Mouse (Mus musculus) thymus, postnatal 0 days (tissue): ENCODE measurements around the gene Actn4. TPM values are rescaled to one million over a fixed set of nuclear protein-coding genes. Genes with fewer than 3 reads are reported as not detected.

Source experiments
- DNase-seq: peaks from one replicate; pipeline ENCODE4 v3.0.0-alpha.2; 2015; ENCODE audit warnings: low spot score
- polyA plus RNA-seq: library from polyadenylated mRNA; unstranded; fragments of >200 nt; fragmentation: Nextera tagmentation; extraction: Ambion mirVana; gene quantifications from 2 replicates; pipeline ENCODE4 v1.2.1, GENCODE M21; 2015

Gene Actn4
- polyA plus RNA-seq, 1 experiment from 2014 or later: 133 TPM

- no peak for DNase-seq
Measured at GRCm38 (mm10) chr7:28950346-28951037, 11.6 kb downstream of the Actn4 start.

- DNase-seq: no peak
Measured at GRCm38 (mm10) chr7:28949298-28949697, 12.8 kb downstream of the Actn4 start.

GRCm38 (mm10) chr7:28948746-28949145 is 13.4 kb downstream of the Actn4 start:
- no peak for DNase-seq

GRCm38 (mm10) chr7:28946271-28946610 is 15.9 kb downstream of the Actn4 start:
- no peak for DNase-seq

GRCm38 (mm10) chr7:28945416-28946270 is 16.5 kb downstream of the Actn4 start:
- DNase-seq: no peak

- peak; percentile 42 for DNase-seq
Measured at GRCm38 (mm10) chr7:28944756-28945415, 17.3 kb downstream of the Actn4 start.

GRCm38 (mm10) chr7:28943451-28944180 is 18.5 kb downstream of the Actn4 start:
- DNase-seq: peak; percentile 57

GRCm38 (mm10) chr7:28941542-28941941 is 20.6 kb downstream of the Actn4 start:
- peak; percentile 25 for DNase-seq

- DNase-seq: no peak
Measured at GRCm38 (mm10) chr7:28941129-28941528, 21.0 kb downstream of the Actn4 start.

- no peak for DNase-seq
Measured at GRCm38 (mm10) chr7:28939418-28940183, 22.5 kb downstream of the Actn4 start.

GRCm38 (mm10) chr7:28938654-28939053 is 23.5 kb downstream of the Actn4 start:
- no peak for DNase-seq

- DNase-seq: no peak
Measured at GRCm38 (mm10) chr7:28936787-28937186, 25.4 kb downstream of the Actn4 start.

- DNase-seq: no peak
Measured at GRCm38 (mm10) chr7:28933825-28934224, 28.3 kb downstream of the Actn4 start.

- DNase-seq: no peak
Measured at GRCm38 (mm10) chr7:28932421-28933041, 29.6 kb downstream of the Actn4 start.

GRCm38 (mm10) chr7:28931695-28932039 is 30.5 kb downstream of the Actn4 start:
- DNase-seq: no peak

- DNase-seq: no peak
Measured at GRCm38 (mm10) chr7:28931032-28931694, 31.0 kb downstream of the Actn4 start.

- DNase-seq: no peak
Measured at GRCm38 (mm10) chr7:28930320-28931031, 31.7 kb downstream of the Actn4 start.

- no peak for DNase-seq
Measured at GRCm38 (mm10) chr7:28929381-28929780, 32.8 kb downstream of the Actn4 start.

GRCm38 (mm10) chr7:28926172-28926571 is 36.0 kb downstream of the Actn4 start:
- no peak for DNase-seq
